Mouse (Mus musculus) monocyte, adult 5-6 weeks (primary cell): Measurements from ENCODE around the gene H6pd. TPM values are rescaled to one million over a fixed set of nuclear protein-coding genes. Genes with fewer than 3 reads are reported as not detected.

Source experiments
- ATAC-seq: fragments of 153-309, 156-312 bp; replicated peaks from 2 replicates; pipeline ENCODE4 v1.8.0; 2017; ENCODE audit warnings: mild to moderate bottlenecking; ENCODE audit not compliant: low TSS enrichment, insufficient number of reproducible peaks, severe bottlenecking, poor library complexity, low FRiP score
- total RNA-seq: library from RNA; stranded (forward); fragments of 200-1000, 200-491, 200-594 nt; gene quantifications from 3 replicates; pipeline ENCODE4 v1.2.3, GENCODE M21; 2017

The H6pd gene
- total RNA-seq, 1 experiment from 2014 or later, result 19.1 TPM

DNA sequence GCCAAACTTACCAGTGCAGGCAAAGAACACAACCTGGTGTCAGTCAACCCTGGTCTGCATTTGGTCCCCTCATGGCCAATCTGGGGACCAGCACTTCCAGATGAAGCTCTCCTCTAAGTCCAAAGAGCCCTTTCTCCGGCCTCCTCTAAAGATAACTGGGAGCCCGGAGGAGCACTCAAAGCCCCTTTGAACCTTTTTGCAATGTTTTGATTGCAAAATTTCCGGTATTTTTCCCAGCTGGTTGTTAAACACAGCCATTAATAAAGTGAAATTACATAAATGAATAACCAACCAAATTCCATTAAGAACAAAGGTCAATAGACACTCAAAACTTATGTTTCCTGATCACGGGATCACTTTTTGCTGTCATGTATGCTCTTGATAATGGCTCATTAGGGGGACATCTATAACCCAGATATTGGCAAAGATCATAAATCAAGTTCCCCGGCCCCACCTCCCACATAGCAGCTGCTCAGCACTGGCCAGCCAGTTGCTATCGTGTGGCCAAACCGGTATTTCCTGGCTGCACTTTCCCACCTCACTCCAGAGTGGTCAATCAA lies 5.7 kb downstream of the H6pd start:
- no peak for ATAC-seq

DNA sequence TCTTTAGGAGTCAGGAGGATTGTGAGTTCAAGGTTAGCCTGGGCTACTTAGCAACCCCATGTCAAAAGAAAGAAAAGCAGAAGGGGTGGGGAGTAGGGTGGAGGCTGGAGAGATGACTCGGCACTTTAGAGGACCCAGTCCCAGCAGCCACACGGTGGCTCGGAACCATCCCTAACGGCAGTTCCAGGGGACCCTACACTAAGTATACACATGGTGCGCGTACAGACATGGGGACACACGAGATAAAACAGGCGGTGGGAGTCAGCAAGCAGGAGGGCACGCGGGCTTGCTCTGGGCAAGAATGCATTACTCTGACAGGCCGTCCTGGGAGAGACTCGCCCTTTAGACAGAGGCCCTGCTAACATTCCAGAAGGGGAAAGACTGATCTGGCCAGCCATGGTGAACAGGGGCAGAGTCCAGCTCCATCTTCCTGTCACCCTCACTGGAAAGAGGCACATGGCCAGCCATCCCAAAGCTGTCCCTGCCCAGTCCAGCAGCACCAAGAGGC lies 6.7 kb downstream of the H6pd start:
- ATAC-seq, result peak; percentile 68

DNA sequence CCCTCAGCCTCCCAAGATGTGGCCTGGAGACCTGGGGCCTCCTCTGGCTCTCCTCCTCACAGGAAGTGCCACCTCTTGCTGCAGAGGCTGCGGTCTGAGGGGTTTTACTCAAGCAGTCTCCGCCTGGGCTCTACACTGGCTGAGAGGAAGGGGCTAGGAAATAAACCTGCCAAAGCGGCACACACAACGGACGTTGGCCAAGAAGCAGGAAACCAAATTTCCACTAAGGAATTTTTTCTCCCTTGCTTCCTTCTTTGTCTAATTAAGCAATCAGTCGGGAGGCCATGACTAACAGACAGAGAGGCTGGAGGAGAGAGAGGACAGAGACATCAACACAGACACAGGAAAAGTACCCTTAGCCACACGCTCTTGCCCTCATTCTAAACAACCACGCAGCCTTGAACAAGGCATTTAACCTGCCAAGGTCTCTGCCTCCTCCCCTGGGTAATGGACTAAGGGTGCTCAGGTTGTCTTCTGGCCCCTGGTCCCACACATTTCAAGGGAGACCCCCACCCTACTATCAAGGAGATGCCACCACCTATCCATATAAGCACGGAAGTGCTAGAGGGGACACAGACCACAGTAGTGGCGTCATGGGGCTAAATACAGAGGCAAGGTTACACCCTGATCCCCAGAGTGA lies 7.5 kb downstream of the H6pd start:
- no peak for ATAC-seq

DNA sequence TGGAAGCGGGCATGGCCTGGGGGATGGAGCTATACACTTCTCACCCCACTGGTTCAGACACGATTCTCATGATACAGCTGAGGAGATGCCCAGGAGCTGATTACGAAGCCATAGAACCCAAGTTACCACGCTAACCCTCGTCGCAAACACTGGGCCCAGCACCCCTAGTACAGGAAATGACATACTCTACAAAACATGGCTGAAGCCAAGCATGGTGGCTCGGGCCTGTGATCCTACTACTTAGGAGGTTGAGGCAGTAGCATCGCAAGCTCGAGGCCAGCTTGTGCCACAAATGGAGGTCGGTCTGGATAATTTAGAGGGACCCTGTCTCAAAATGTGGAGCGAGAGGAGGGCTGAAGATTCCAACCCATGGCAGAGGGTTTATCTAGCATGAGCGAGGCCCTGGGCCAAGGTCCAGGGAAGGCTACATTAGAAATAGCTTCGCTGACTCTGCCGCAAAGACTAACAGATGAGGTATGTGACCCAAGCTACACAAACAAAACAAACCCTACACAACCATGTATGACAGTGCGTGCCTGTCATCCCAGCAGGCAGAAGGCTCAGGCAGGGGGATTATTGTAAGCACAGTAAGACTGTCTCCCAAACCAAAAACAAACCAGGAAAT lies 8.8 kb downstream of the H6pd start:
- no peak for ATAC-seq

GRCm38 (mm10) chr4:149999510-149999900 lies 9.3 kb downstream of the H6pd start:
- no peak for ATAC-seq

- ATAC-seq, result no peak
Observed at GRCm38 (mm10) chr4:149998786-149999509, 9.9 kb downstream of the H6pd start.

- no peak for ATAC-seq
Observed at GRCm38 (mm10) chr4:149997999-149998398, 10.8 kb downstream of the H6pd start.

GRCm38 (mm10) chr4:149996440-149996839 lies 12.4 kb downstream of the H6pd start:
- no peak for ATAC-seq

DNA sequence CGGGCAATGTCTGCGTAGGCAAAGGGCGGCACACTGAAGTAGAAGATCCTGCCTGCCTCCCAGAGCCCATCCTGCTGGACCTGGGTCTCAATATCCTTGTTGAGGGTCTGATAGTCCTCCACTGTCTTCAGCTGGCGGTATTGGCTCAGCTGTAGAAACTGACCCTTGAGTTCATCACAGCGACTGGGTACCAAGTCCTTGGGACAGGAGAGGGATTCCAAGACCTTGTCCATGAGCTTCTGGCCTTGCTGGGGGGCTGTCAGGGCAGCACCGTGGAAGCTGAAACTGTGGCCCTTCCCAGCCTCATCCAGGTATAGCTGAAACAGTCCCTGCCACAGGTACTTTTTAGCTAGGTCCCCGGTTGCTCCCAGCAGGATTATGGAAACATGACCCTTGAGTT lies 12.9 kb downstream of the H6pd start:
- no peak for ATAC-seq

DNA sequence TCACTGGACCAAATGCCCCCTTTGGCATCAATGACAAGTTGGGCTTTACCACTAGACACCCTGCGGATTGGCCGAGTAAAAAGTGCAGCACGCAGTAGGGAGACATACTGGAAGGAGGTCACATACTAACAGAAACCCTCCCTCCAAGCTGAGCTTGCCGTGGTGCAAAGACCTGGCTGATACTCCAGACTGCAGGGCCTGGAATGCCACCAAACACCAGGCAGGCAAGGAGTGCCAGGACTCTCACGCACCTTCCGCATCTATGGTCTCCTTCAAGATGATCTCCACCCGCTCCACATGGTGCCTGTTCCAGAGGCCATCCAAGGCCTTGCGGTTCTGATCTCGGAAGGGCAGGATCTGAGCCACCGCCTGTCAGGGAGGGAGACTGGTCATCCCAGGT lies 14.6 kb downstream of the H6pd start:
- no peak for ATAC-seq

DNA sequence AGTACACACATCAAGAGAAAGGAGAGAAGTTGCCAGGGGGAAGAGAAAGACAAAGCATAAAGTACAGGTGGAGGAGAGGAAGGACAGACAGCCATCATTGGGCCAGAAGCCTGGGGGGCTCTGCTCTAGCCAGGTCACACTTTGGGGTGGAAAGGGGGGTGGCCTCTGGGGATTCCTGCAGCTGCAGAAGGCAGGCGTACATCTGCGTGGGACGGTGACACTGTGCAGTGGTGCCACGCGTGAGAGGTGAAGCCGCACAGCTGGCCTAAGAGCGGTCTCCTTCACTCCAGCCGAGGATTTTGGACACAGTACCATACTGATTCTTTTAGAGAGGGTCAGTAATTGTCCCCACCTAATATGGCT lies 16.2 kb downstream of the H6pd start:
- ATAC-seq, result no peak

- ATAC-seq, result no peak
Observed at GRCm38 (mm10) chr4:149991755-149992669, 16.8 kb downstream of the H6pd start.

DNA sequence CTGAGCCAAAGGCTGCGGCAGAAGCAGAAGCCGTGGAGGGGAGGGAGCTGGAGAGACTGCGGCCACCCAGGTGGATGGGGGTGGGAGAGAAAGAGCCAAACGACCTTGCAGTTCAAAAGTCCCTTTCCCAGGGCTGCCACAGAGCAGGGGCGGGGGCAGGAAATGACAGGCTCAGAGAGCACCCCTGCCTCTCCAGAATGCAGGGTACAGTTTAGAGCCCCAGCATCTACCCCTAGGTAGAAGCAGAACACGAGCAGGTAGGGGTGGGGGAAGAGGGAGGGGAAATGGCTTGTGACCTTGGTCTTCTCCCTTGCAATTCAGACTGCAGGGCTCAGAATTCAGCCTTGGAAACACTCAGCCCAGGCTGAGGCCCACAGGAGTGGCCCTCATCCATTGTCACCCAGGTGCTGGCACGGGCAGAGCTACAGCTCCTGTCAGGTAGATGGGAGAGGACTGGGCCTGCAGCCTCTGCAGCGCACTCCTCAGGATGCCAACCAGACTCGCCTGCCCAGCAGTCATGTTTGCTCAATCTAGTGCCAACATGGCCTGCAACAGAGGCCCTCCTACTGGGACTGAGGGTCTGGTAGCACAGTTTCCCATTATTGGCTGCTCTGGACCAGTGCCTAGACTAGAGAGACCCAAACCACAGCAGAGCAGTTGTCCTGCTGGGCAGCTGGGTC lies 17.7 kb downstream of the H6pd start:
- ATAC-seq, result no peak

DNA sequence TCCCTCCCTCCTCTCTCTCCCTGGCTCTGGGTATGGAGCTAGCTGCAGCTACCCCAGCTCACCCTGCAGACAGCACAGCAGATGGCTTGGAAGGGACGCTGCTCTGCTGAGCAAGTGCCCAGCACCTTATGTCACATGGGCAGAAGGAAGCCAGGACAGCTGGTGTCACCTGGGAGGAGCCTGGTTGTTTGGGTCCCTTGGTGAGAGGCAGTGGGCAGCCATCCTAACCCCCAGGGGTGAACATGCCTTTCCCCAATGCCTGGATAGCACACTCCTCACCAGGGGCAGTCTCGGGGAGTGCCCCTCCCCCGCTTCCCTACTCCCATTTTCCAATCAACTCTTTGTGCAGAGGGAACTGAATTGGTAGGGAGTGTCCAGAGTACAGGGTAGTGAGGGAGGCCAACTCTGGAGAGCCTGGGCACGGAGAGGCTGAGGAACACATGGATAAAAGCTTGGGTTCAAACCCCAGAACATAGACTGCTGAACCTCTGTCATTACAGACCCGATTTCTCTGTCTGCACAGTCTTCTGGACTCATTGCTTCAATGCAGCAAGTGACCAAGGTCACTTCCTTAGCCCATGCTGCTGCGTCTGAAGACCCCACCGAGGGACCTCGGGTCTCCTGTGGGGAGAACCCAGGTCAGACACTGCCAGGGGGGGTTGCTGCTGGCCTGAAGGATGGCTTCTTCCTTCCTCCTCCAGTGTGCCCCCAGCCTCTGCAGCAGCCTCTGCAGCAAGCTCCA lies 18.4 kb downstream of the H6pd start:
- ATAC-seq, result no peak

- peak; percentile 89 for ATAC-seq
Observed at GRCm38 (mm10) chr4:149988931-149989556, 19.8 kb downstream of the H6pd start.

GRCm38 (mm10) chr4:149988301-149988700 lies 20.5 kb downstream of the H6pd start:
- ATAC-seq, result no peak
